Mouse (Mus musculus) liver, embryonic 14.5 days (tissue): Measurements from ENCODE around the gene Fcho1.
"Not testable (repeated sequence)": the region's sequence is repeated elsewhere in the genome, so short reads cannot be mapped to it uniquely, and the experiment has no call there.

ENCODE experiments used
- CTCF ChIP-seq: IDR thresholded peaks from 2 replicates; pipeline ENCODE4 v1.5.1; 2016; ENCODE audit warnings: antibody characterized with exemption, low read depth, control low read depth
- EP300 ChIP-seq: IDR thresholded peaks from 2 replicates; pipeline ENCODE4 v1.6.1; 2016; ENCODE audit warnings: antibody characterized with exemption, low read depth

GRCm38 (mm10) chr8:71751337-71751886 lies 25.9 kb upstream of the Fcho1 start:
- TF ChIP-seq CTCF = peak; percentile 43
- TF ChIP-seq EP300 = not testable (repeated sequence)
